Mouse (Mus musculus) intestine, postnatal 0 days (tissue): ENCODE measurements around the gene Snx11. TPM values are rescaled to one million over a fixed set of nuclear protein-coding genes. Genes with fewer than 3 reads are reported as not detected.
"Not testable (repeated sequence)": the region's sequence is repeated elsewhere in the genome, so short reads cannot be mapped to it uniquely, and the experiment has no call there.

ENCODE experiments used
- ATAC-seq: fragments of 200-750 bp; cut with Nextera tagmentation; 2 replicates; pipeline ENCODE4 v1.8.0; 2017; ENCODE audit warnings: mild to moderate bottlenecking, moderate TSS enrichment, moderate library complexity
- H3K27ac ChIP-seq: fragments of 300-500 bp; sonication (generic); 2 replicates; pipeline ENCODE4 v1.5.1; 2014; ENCODE audit warnings: mild to moderate bottlenecking, low read depth, low read length, moderate library complexity
- H3K27me3 ChIP-seq: fragments of 300-500 bp; sonication (generic); replicated peaks from 2 replicates; pipeline ENCODE4 v1.6.1; 2014; ENCODE audit warnings: low read length, mixed read lengths; ENCODE audit not compliant: control insufficient read depth, insufficient read depth
- H3K36me3 ChIP-seq: fragments of 300-500 bp; sonication (generic); 2 replicates; pipeline ENCODE4 v1.6.1; 2014; ENCODE audit warnings: mild to moderate bottlenecking, moderate library complexity; ENCODE audit not compliant: control insufficient read depth, insufficient read depth
- H3K4me1 ChIP-seq: fragments of 300-500 bp; sonication (generic); replicated peaks from 2 replicates; pipeline ENCODE4 v1.6.1; 2014; ENCODE audit warnings: antibody characterized with exemption, low read length, mixed read lengths; ENCODE audit not compliant: control insufficient read depth, insufficient read depth
- H3K4me2 ChIP-seq: fragments of 300-500 bp; sonication (generic); replicated peaks from 2 replicates; pipeline ENCODE4 v1.6.1; 2014; ENCODE audit warnings: low read depth, mild to moderate bottlenecking, moderate library complexity
- H3K4me3 ChIP-seq: fragments of 300-500 bp; sonication (generic); 2 replicates; pipeline ENCODE4 v1.5.1; 2014; ENCODE audit warnings: low read depth, low read length
- H3K9ac ChIP-seq: fragments of 300-500 bp; sonication (generic); 2 replicates; pipeline ENCODE4 v1.6.1; 2014; ENCODE audit warnings: mild to moderate bottlenecking, low read depth, low read length
- H3K9me3 ChIP-seq: fragments of 300-500 bp; sonication (generic); 2 replicates; pipeline ENCODE4 v1.6.1; 2016; ENCODE audit warnings: mixed run types; ENCODE audit not compliant: control insufficient read depth
- CTCF ChIP-seq: sonication (generic); IDR thresholded peaks from 2 replicates; pipeline ENCODE4 v1.5.1; 2016; ENCODE audit warnings: low read depth, mild to moderate bottlenecking, control low read depth, antibody characterized with exemption, moderate library complexity
- WGBS: fragments of 180-500 bp; shearing (Covaris S2); extraction: QIAGEN DNeasy Blood & Tissue Kit; methylation state at CpG from one replicate; pipeline ENCODE4 v1.1.7; 2014; 5-methylcytosine and 5-hydroxymethylcytosine counted together
- polyA plus RNA-seq: library from polyadenylated mRNA; unstranded; fragments of >200 nt; fragmentation: Nextera tagmentation; extraction: Ambion mirVana; gene quantifications from 2 replicates; pipeline ENCODE4 v1.2.1, GENCODE M21; 2015

Gene Snx11
- polyA plus RNA-seq, 1 experiment from 2014 or later, result 12.0 TPM

DNA sequence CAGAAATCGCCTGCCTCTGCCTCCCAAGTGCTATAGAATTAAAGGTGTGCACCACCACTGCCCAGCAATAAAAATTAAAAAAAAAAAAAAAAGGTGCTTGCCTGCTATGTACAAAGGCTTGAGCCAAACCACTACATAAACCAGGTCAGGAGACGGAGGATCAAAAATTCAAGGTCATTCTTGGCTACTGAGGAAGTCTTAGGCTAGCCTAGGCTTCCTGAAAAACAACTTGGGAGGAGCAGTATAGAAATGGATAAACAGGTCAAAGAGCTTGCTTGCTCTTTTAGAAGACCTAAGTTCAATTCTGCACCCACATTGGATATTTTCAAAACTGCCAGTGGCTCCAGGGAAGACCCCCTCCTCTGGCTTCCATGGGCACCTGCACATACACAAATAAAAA lies 37.1 kb upstream of the Snx11 start:
- Histone ChIP-seq H3K9ac (no peak overlapping the region), H3K27ac (no peak overlapping the region), H3K27me3 (no peaks in the 10 kb centered on the region), H3K36me3 (peaks cover 59% of the 10 kb centered on the region), H3K4me3 (no peak overlapping the region), H3K4me1 (no peaks in the 10 kb centered on the region), H3K4me2 (no peak overlapping the region), H3K9me3 (no peaks in the 10 kb centered on the region)
- ATAC-seq, result no peak
- TF ChIP-seq CTCF, result no peak
- WGBS, result 66% methylated on average over 2 of the region's 2 CpGs

DNA sequence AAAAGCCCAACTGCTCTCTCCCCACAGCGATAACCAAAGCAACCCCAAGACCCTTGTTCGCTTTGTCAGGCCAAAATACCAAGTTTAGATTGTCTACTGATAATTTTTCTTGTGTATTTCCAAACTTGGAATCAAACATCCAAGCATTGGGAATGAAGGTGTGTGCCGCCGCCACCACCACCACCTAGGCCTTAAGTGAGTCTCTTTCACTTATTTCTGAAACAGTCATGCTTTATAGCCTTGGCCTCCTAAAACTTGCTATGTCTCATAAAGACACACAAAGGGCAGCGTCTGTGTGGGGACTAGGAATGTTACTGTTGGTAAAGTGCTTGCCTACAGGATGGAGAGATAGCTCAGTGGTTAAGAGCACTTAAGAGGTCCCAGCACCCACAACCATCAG lies 36.6 kb upstream of the Snx11 start:
- Histone ChIP-seq H3K9ac (no peak overlapping the region), H3K27me3 (no peaks in the 10 kb centered on the region), H3K9me3 (no peaks in the 10 kb centered on the region), H3K4me3 (no peak overlapping the region), H3K27ac (no peak overlapping the region), H3K36me3 (peaks cover 59% of the 10 kb centered on the region), H3K4me2 (no peak overlapping the region), H3K4me1 (no peaks in the 10 kb centered on the region)
- TF ChIP-seq CTCF, result no peak
- no peak for ATAC-seq
- WGBS, result 89% methylated on average over 5 of the region's 5 CpGs

- WGBS, result 81% methylated on average over 4 of the region's 4 CpGs
Observed at GRCm38 (mm10) chr11:96813455-96813854, 36.1 kb upstream of the Snx11 start.

DNA sequence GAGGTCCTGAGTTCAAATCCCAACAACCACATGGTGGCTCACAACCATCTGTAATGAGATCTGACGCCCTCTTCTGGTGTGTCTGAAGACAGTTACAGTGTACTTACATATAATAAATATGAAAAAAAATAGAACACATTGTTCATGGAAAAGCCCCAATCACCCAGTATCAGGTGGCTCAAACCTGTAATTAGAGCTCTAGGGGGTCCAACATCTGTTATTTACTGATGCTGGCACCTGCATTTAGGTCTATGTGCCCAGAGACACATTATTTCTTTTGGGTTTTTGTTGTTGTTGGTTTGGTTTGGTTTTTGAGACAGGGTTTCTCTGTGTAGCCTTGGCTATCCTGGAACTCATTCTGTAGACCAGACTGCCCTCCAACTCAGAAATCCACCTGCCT lies 33.8 kb upstream of the Snx11 start:
- not testable (repeated sequence) for H3K27me3 ChIP-seq, H3K9ac ChIP-seq, H3K4me1 ChIP-seq, H3K27ac ChIP-seq, ATAC-seq, H3K4me2 ChIP-seq, H3K9me3 ChIP-seq, H3K4me3 ChIP-seq
- WGBS, result 85% methylated on average over 1 of the region's 1 CpGs
- peaks cover 51% of the 10 kb centered on the region for H3K36me3 ChIP-seq

More at GRCm38 (mm10) chr11:96813455-96813854, 36.1 kb upstream of the Snx11 start:
- Histone ChIP-seq H3K4me1 (no peaks in the 10 kb centered on the region), H3K27ac (no peak overlapping the region), H3K4me2 (no peak overlapping the region), H3K4me3 (no peak overlapping the region), H3K9me3 (no peaks in the 10 kb centered on the region), H3K9ac (no peak overlapping the region), H3K36me3 (peaks cover 59% of the 10 kb centered on the region), H3K27me3 (no peaks in the 10 kb centered on the region)
- no peak for TF ChIP-seq CTCF
- ATAC-seq, result no peak

DNA sequence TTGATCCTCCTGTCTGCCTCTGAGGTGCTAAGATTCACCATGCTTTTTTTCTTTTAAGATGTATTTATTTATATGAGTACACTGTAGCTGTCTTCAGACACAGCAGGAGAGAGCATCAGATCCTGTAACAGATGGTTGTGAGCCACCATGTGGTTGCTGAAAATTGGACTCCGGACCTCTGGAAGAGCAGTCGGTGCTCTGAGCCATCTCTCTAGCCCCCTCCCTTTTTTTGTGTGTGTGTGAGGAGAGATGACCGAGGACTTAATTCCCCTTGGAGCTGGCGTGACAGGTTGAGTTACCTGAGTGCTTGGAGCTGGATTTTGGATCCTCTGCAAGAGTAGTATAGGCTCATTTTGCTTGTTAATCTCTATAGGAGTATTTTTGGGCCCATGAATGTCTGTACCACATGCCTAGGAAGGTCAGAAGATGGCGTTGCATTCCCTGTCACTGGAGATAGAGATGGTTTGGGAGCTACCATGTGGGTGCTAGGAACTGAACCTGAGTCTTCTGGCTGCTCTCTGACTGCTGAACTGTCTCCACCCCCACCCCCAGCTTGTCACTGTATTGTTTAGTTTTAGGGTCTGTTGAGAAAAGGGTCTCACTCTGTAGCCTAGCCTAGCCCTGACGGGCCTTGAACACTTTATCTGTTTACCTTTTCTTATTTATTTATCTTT lies 32.3 kb upstream of the Snx11 start:
- 86% methylated on average over 6 of the region's 6 CpGs for WGBS
- no peak overlapping the region; the same call in 1 of the 2 replicates for H3K27ac ChIP-seq
- no peak overlapping the region for H3K4me3 ChIP-seq
- no peaks in the 10 kb centered on the region for H3K27me3 ChIP-seq
- no peak overlapping the region for H3K4me2 ChIP-seq
- H3K36me3 ChIP-seq, result peaks cover 59% of the 10 kb centered on the region
- no peak for ATAC-seq
- no peak for TF ChIP-seq CTCF
- no peak overlapping the region for H3K9ac ChIP-seq
- H3K9me3 ChIP-seq, result no peaks in the 10 kb centered on the region
- H3K4me1 ChIP-seq, result no peaks in the 10 kb centered on the region

- 57% methylated on average over 1 of the region's 1 CpGs for WGBS
- Histone ChIP-seq H3K27ac (no peak overlapping the region), H3K9ac (no peak overlapping the region), H3K27me3 (no peaks in the 10 kb centered on the region), H3K9me3 (no peaks in the 10 kb centered on the region), H3K4me1 (no peaks in the 10 kb centered on the region), H3K4me3 (no peak overlapping the region), H3K4me2 (no peak overlapping the region), H3K36me3 (peaks cover 68% of the 10 kb centered on the region)
- TF ChIP-seq CTCF, result peak; percentile 48
- no peak for ATAC-seq
Observed at GRCm38 (mm10) chr11:96808066-96808465, 30.7 kb upstream of the Snx11 start.

GRCm38 (mm10) chr11:96805606-96806005 lies 28.2 kb upstream of the Snx11 start:
- Histone ChIP-seq H3K4me1 (no peaks in the 10 kb centered on the region), H3K4me3 (no peak overlapping the region), H3K4me2 (no peak overlapping the region), H3K27ac (no peak overlapping the region), H3K9me3 (no peaks in the 10 kb centered on the region), H3K9ac (no peak overlapping the region), H3K36me3 (peaks cover 86% of the 10 kb centered on the region), H3K27me3 (no peaks in the 10 kb centered on the region)
- no peak for ATAC-seq
- no peak for TF ChIP-seq CTCF
- WGBS, result 86% methylated on average over 5 of the region's 5 CpGs
